Mouse (Mus musculus): ENCODE measurements around the gene Ppp1r35. TPM values are rescaled to one million over a fixed set of nuclear protein-coding genes. Genes with fewer than 3 reads are reported as not detected.

The Ppp1r35 gene
- total RNA-seq, 1 experiment, result 27.6 TPM

DNA sequence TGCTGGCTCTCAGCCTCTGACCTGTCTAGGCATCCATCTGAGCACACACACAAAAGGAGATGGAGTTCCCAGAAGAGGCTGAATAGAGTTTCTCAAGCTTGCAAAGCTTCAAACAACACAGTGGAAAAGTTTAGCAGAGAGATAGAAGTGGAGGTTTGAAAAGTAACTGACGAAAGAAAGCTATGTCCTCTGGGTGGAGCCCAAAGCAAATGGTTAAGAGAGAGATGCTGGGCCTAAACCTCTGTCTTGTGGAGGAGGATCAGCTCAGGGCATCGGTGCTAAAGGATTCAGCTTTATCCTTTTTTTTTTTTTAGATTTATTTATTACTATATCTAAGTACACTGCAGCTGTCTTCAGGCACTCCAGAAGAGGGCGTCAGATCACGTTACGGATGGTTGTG, 29.7 kb downstream of the Ppp1r35 start:
- Histone ChIP-seq H3K4me3 (ENCODE audit: insufficient read depth in 1 of 2, low read depth in 1 of 2, low read length in 2 of 2, poor library complexity in 1 of 2, severe bottlenecking in 1 of 2) (no peak overlapping the region), H3K4me1 (ENCODE audit: control insufficient read depth in 2 of 2, insufficient read depth in 2 of 2, low read length in 2 of 2, poor library complexity in 1 of 2) (no peaks in the 10 kb centered on the region), H3K9ac (ENCODE audit: insufficient read depth, low read depth, low read length, poor library complexity, severe bottlenecking) (no peak overlapping the region), H3K9me3 (ENCODE audit: control insufficient read depth, insufficient read depth, low read depth, low read length) (peaks cover 6% of the 10 kb centered on the region), H3K36me3 (ENCODE audit: control insufficient read depth, insufficient read depth, low read length, poor library complexity, severe bottlenecking) (peaks cover 9% of the 10 kb centered on the region; the same call in 1 of the 2 replicates), H3K27ac (ENCODE audit: insufficient read depth, low read depth, low read length, poor library complexity, severe bottlenecking) (no peak overlapping the region)
- no peak for DNase-seq (ENCODE audit: low read depth, low spot score)
- TF ChIP-seq MAFK (IDR thresholded peaks at IDR 0.05; ENCODE audit: insufficient read depth, low read depth, low read length) (no peak), CHD2 (IDR thresholded peaks at IDR 0.05; ENCODE audit: low read depth, low read length) (no peak), ZC3H11A (IDR thresholded peaks at IDR 0.05; ENCODE audit: borderline replicate concordance, low read depth, low read length) (no peak), ZNF384 (IDR thresholded peaks at IDR 0.05; ENCODE audit: low read depth, low read length) (no peak), HCFC1 (IDR thresholded peaks at IDR 0.05; ENCODE audit: borderline replicate concordance, insufficient read depth, low read length) (no peak)
- in situ Hi-C loops (cut with MboI; ENCODE audit: low sequenced_read_pairs in 2 of 2, unreplicated experiment in 2 of 2), result no loop called here

DNA sequence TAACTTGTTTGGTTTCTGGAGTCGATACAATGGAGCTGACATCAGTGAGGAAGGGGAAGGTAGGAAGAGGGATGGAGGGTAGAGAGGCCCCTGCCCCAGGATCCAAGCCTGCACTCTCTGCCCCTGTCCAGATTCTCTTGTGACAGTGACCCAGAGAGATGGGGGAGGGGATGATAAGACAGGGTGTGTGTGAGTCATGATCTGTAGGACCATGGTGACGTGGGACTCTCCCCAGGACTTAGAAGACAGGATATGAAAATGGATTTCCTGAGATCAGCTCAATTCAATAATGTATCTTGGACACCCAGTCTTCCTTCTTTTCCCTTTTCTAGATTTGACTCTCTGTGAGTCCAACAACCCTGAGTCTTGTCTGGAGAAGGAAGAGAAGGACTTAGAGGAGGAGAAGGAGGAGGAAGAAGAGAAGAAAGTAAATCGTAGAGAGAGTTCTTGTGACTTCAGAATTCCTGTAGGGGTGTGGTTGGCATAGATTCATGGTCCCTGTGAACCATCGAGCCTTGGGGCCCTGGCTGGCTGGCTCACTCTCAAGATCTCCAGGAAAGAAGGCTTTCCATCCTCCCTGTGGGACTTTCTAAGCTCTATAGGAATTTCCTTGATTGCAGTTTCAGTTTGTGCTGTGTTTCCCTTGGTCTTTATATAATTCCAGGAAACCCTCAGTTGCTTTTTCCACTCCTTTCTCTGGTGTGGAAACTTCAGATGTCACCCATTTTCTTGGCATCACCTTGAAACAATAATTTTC, 39.0 kb downstream of the Ppp1r35 start:
- peaks cover 3% of the 10 kb centered on the region; the same call in 1 of the 2 replicates for H3K36me3 ChIP-seq (ENCODE audit: control insufficient read depth, insufficient read depth, low read length, poor library complexity, severe bottlenecking)
- peaks cover 14% of the 10 kb centered on the region for H3K9me3 ChIP-seq (ENCODE audit: control insufficient read depth, insufficient read depth, low read depth, low read length)
- in situ Hi-C loops (cut with MboI; ENCODE audit: low sequenced_read_pairs in 2 of 2, unreplicated experiment in 2 of 2), result no loop called here
- H3K27ac ChIP-seq (ENCODE audit: insufficient read depth, low read depth, low read length, poor library complexity, severe bottlenecking), result no peak overlapping the region
- TF ChIP-seq MAFK (IDR thresholded peaks at IDR 0.05; ENCODE audit: insufficient read depth, low read depth, low read length) (no peak), CHD2 (IDR thresholded peaks at IDR 0.05; ENCODE audit: low read depth, low read length) (no peak), ZNF384 (IDR thresholded peaks at IDR 0.05; ENCODE audit: low read depth, low read length) (no peak), ZC3H11A (IDR thresholded peaks at IDR 0.05; ENCODE audit: borderline replicate concordance, low read depth, low read length) (no peak), HCFC1 (IDR thresholded peaks at IDR 0.05; ENCODE audit: borderline replicate concordance, insufficient read depth, low read length) (no peak)
- no peak overlapping the region for H3K9ac ChIP-seq (ENCODE audit: insufficient read depth, low read depth, low read length, poor library complexity, severe bottlenecking)
- H3K4me1 ChIP-seq (ENCODE audit: control insufficient read depth in 2 of 2, insufficient read depth in 2 of 2, low read length in 2 of 2, poor library complexity in 1 of 2), result no peaks in the 10 kb centered on the region
- no peak for DNase-seq (ENCODE audit: low read depth, low spot score)
- no peak overlapping the region for H3K4me3 ChIP-seq (ENCODE audit: insufficient read depth in 1 of 2, low read depth in 1 of 2, low read length in 2 of 2, poor library complexity in 1 of 2, severe bottlenecking in 1 of 2)

DNA sequence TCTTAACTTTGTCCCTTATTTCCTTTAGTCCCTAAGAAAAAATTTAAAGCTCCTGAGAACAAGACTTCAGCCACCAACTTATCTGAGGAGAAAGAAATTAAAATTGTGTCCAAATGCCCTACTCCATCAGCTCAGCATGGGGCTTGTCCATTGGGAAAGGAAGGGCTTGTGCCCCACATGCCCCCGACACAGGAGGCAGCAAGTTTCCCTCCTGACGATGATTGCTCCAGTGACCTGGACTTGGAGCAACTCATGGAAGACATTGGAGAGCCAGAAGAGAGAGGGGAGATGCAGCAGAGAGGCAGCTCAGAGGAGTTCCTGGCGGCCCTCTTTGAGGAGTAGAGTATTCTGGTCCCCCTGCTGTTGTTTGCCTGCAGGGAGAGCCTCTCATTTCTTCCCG, 43.5 kb downstream of the Ppp1r35 start:
- Histone ChIP-seq H3K4me1 (ENCODE audit: control insufficient read depth in 2 of 2, insufficient read depth in 2 of 2, low read length in 2 of 2, poor library complexity in 1 of 2) (no peaks in the 10 kb centered on the region), H3K9ac (ENCODE audit: insufficient read depth, low read depth, low read length, poor library complexity, severe bottlenecking) (no peak overlapping the region), H3K36me3 (ENCODE audit: control insufficient read depth, insufficient read depth, low read length, poor library complexity, severe bottlenecking) (no peaks in the 10 kb centered on the region), H3K9me3 (ENCODE audit: control insufficient read depth, insufficient read depth, low read depth, low read length) (0 out of 2 replicates have a peak, but pooled peaks cover 3% of the 10 kb centered on the region), H3K4me3 (ENCODE audit: insufficient read depth in 1 of 2, low read depth in 1 of 2, low read length in 2 of 2, poor library complexity in 1 of 2, severe bottlenecking in 1 of 2) (no peak overlapping the region), H3K27ac (ENCODE audit: insufficient read depth, low read depth, low read length, poor library complexity, severe bottlenecking) (no peak overlapping the region)
- no peak for DNase-seq (ENCODE audit: low read depth, low spot score)
- no peak for TF ChIP-seq ZC3H11A (IDR thresholded peaks at IDR 0.05; ENCODE audit: borderline replicate concordance, low read depth, low read length)
- TF ChIP-seq CHD2 (IDR thresholded peaks at IDR 0.05; ENCODE audit: low read depth, low read length), result no peak
- no peak for TF ChIP-seq HCFC1 (IDR thresholded peaks at IDR 0.05; ENCODE audit: borderline replicate concordance, insufficient read depth, low read length)
- no peak for TF ChIP-seq ZNF384 (IDR thresholded peaks at IDR 0.05; ENCODE audit: low read depth, low read length)
- TF ChIP-seq MAFK (IDR thresholded peaks at IDR 0.05; ENCODE audit: insufficient read depth, low read depth, low read length), result no peak
- in situ Hi-C loops (cut with MboI; ENCODE audit: low sequenced_read_pairs in 2 of 2, unreplicated experiment in 2 of 2), result no loop called here

DNA sequence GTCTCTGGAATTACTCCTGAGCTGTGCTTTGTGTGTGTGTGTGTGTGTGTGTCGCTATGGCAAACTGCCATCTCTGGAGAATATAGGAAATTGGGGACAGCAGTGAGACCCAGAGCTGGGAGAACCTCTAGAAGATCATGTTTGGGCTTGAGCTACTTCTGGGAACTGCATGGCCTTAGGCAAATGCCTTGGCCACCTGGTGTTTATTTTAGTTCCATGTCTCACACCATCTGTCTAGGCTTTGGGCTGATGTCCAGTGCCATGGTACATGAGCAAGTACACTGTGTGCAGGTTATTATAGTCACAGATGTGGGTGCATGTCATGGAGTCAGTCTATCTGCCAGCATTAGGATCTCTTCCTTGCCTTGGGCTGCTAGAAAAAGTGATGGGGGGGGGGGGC, 44.0 kb downstream of the Ppp1r35 start:
- Histone ChIP-seq H3K4me1 (ENCODE audit: control insufficient read depth in 2 of 2, insufficient read depth in 2 of 2, low read length in 2 of 2, poor library complexity in 1 of 2) (no peaks in the 10 kb centered on the region), H3K36me3 (ENCODE audit: control insufficient read depth, insufficient read depth, low read length, poor library complexity, severe bottlenecking) (no peaks in the 10 kb centered on the region), H3K4me3 (ENCODE audit: insufficient read depth in 1 of 2, low read depth in 1 of 2, low read length in 2 of 2, poor library complexity in 1 of 2, severe bottlenecking in 1 of 2) (no peak overlapping the region), H3K9ac (ENCODE audit: insufficient read depth, low read depth, low read length, poor library complexity, severe bottlenecking) (no peak overlapping the region), H3K9me3 (ENCODE audit: control insufficient read depth, insufficient read depth, low read depth, low read length) (0 out of 2 replicates have a peak, but pooled peaks cover 2% of the 10 kb centered on the region), H3K27ac (ENCODE audit: insufficient read depth, low read depth, low read length, poor library complexity, severe bottlenecking) (no peak overlapping the region)
- no peak for DNase-seq (ENCODE audit: low read depth, low spot score)
- no peak for TF ChIP-seq HCFC1 (IDR thresholded peaks at IDR 0.05; ENCODE audit: borderline replicate concordance, insufficient read depth, low read length)
- no peak for TF ChIP-seq MAFK (IDR thresholded peaks at IDR 0.05; ENCODE audit: insufficient read depth, low read depth, low read length)
- TF ChIP-seq ZNF384 (IDR thresholded peaks at IDR 0.05; ENCODE audit: low read depth, low read length), result no peak
- TF ChIP-seq ZC3H11A (IDR thresholded peaks at IDR 0.05; ENCODE audit: borderline replicate concordance, low read depth, low read length), result no peak
- no peak for TF ChIP-seq CHD2 (IDR thresholded peaks at IDR 0.05; ENCODE audit: low read depth, low read length)
- in situ Hi-C loops (cut with MboI; ENCODE audit: low sequenced_read_pairs in 2 of 2, unreplicated experiment in 2 of 2), result no loop called here
